12 mouse cellular contexts compared by ENCODE assay signal in the genomic region with DNA sequence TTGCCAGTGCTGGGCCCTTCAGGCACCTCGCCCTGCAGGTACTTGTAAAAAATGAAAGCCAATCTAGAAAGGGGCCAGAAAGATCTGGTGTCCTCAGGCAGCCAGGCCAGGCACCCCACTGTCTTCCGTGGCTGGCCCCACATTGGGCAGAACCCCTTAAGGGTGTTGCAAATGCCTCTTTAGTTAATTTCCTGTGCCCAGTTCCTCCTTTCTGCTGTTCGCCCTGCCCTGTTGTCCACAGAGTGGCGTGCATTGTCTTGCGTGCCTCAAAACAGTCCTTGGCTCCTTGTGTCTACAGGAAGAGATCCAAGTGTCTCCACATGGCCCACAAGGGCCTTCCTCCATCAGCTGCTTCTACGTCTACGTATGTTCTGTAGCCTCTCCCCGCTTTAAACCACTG. TPM values are rescaled to one million over a fixed set of nuclear protein-coding genes. Genes with fewer than 3 reads are reported as not detected.
DNase-seq lines count a peak whose midpoint lies in the region; ATAC-seq and TF ChIP-seq lines count a peak whose summit lies in the region.
"Had no signal": no experiment of that assay in that cellular context is flagged by ENCODE, and none has a peak within 500 bp of the region (broad histone marks: within the 10 kb centered on the region; RNA-seq: fewer than 3 reads in every experiment).

No protein-coding gene starts in this region.

- H3K4me1 ChIP-seq in intestine, embryonic 15.5 days (replicated peaks) = peaks cover 33% of the 10 kb centered on the region
- H3K4me1 ChIP-seq in stomach, postnatal 0 days (replicated peaks; ENCODE audit: control insufficient read depth, insufficient read depth) = peaks cover 4% of the 10 kb centered on the region; the same call in 1 of the 2 replicates
- H3K4me1 ChIP-seq in forebrain, embryonic 15.5 days = no peaks in the 10 kb centered on the region

- no peak overlapping the region for H3K4me3 ChIP-seq in intestine, embryonic 15.5 days (replicated peaks)
- H3K4me3 ChIP-seq in stomach, postnatal 0 days (ENCODE audit: low read depth, low read length) = no peak overlapping the region
- no peak overlapping the region for H3K4me3 ChIP-seq in forebrain, embryonic 15.5 days
- H3K4me3 ChIP-seq: neural tube, embryonic 15.5 days had no signal

- WGBS in intestine, embryonic 15.5 days = 72% methylated on average over 8 of the region's 8 CpGs
- 59% methylated on average over 8 of the region's 8 CpGs for WGBS in stomach, postnatal 0 days
- 70% methylated on average over 8 of the region's 8 CpGs for WGBS in forebrain, embryonic 15.5 days

- H3K4me2 ChIP-seq in intestine, embryonic 15.5 days (replicated peaks) = no peak overlapping the region; the same call in 1 of the 2 replicates
- H3K4me2 ChIP-seq in stomach, postnatal 0 days (replicated peaks; ENCODE audit: low read depth) = no peak overlapping the region
- no peak overlapping the region for H3K4me2 ChIP-seq in forebrain, embryonic 15.5 days (replicated peaks)
- H3K4me2 ChIP-seq: lung, embryonic 14.5 days; neural tube, embryonic 15.5 days had no signal

- H3K27me3 ChIP-seq in intestine, embryonic 15.5 days (replicated peaks) = no peaks in the 10 kb centered on the region
- no peaks in the 10 kb centered on the region for H3K27me3 ChIP-seq in stomach, postnatal 0 days (ENCODE audit: control insufficient read depth, insufficient read depth, low read length)
- H3K27me3 ChIP-seq in forebrain, embryonic 15.5 days = peaks cover 18% of the 10 kb centered on the region
- H3K27me3 ChIP-seq: Patski had no signal

- no peak for TF ChIP-seq EP300 in stomach, postnatal 0 days (optimal IDR thresholded peaks at IDR 0.05)

- peak; percentile 24 for TF ChIP-seq CTCF in stomach, postnatal 0 days (IDR thresholded peaks at IDR 0.05; ENCODE audit: low read depth)

- peak overlapping the region; percentile 52; the same call in 1 of the 2 replicates for H3K27ac ChIP-seq in intestine, embryonic 15.5 days
- H3K27ac ChIP-seq in stomach, postnatal 0 days (replicated peaks) = peak overlapping the region; percentile 25; the same call in 1 of the 2 replicates
- no peak overlapping the region for H3K27ac ChIP-seq in forebrain, embryonic 15.5 days (replicated peaks)
- H3K27ac ChIP-seq: neural tube, embryonic 15.5 days had no signal

- H3K36me3 ChIP-seq in intestine, embryonic 15.5 days = no peaks in the 10 kb centered on the region
- H3K36me3 ChIP-seq in stomach, postnatal 0 days (ENCODE audit: control insufficient read depth, insufficient read depth, low read length) = no peaks in the 10 kb centered on the region
- H3K36me3 ChIP-seq in forebrain, embryonic 15.5 days = no peaks in the 10 kb centered on the region
- H3K36me3 ChIP-seq: neural tube, embryonic 15.5 days had no signal

- no peak overlapping the region for H3K9ac ChIP-seq in intestine, embryonic 15.5 days
- peak overlapping the region; percentile 13; the same call in 1 of the 2 replicates for H3K9ac ChIP-seq in stomach, postnatal 0 days (ENCODE audit: low read length)
- no peak overlapping the region for H3K9ac ChIP-seq in forebrain, embryonic 15.5 days (replicated peaks)
- H3K9ac ChIP-seq: lung, embryonic 14.5 days; neural tube, embryonic 15.5 days had no signal

- peak; percentile 33 to 44 for DNase-seq in spleen, adult 18-20 months
- DNase-seq in spleen, adult 12 weeks (ENCODE audit: low spot score) = no peak
- DNase-seq in lung, postnatal 25 days (ENCODE audit: low spot score) = peak; percentile 72
- DNase-seq in stomach, postnatal 0 days (ENCODE audit: low spot score) = no peak
- DNase-seq in testis, postnatal 10 days (ENCODE audit: low spot score) = no peak
- DNase-seq: kidney, postnatal 4 days; thymus, postnatal 36 days had no signal

- no peak for ATAC-seq in intestine, embryonic 15.5 days
- ATAC-seq in stomach, postnatal 0 days (ENCODE audit: low FRiP score, low TSS enrichment) = no peak
- ATAC-seq in forebrain, embryonic 15.5 days (replicated peaks) = no peak
- ATAC-seq: Patski had no signal

- H3K9me3 ChIP-seq in intestine, embryonic 15.5 days = no peaks in the 10 kb centered on the region
- no peaks in the 10 kb centered on the region for H3K9me3 ChIP-seq in stomach, postnatal 0 days (ENCODE audit: control insufficient read depth, low read length)
- no peaks in the 10 kb centered on the region for H3K9me3 ChIP-seq in forebrain, embryonic 15.5 days
- H3K9me3 ChIP-seq: neural tube, embryonic 15.5 days had no signal

RNA-seq across cellular contexts. Expression of a gene that starts 55.3 kb away (rescaled TPM):
- 16.1 and 16.5 TPM in 2 replicates for polyA plus RNA-seq in intestine, embryonic 15.5 days (2015; fragmentation: Nextera tagmentation; extraction: Ambion mirVana)
- 5.9 and 6.0 TPM in 2 replicates for polyA plus RNA-seq in stomach, postnatal 0 days (2015; fragmentation: Nextera tagmentation; extraction: Ambion mirVana)
- polyA plus RNA-seq in forebrain, embryonic 15.5 days (2015; fragmentation: Nextera tagmentation; extraction: Ambion mirVana) = 1.6 and 1.8 TPM in 2 replicates

Comparison
In these comparisons a context has a peak if more than half of its experiments do, and no peak if none do; other contexts are left out.
1. DNase-seq: peak in spleen, adult 18-20 months (2 of 2) and lung, postnatal 25 days (single experiment); none in spleen, adult 12 weeks (single experiment), stomach, postnatal 0 days (single experiment) and testis, postnatal 10 days (single experiment).